Comparison of ENCODE assay signal across 9 mouse cellular contexts in genomic region chr2:148029751-148030612, GRCm38 (mm10). TPM values are rescaled to one million over a fixed set of nuclear protein-coding genes. Genes with fewer than 3 reads are reported as not detected.
DNase-seq lines count a peak whose midpoint lies in the region; ATAC-seq and TF ChIP-seq lines count a peak whose summit lies in the region.
"Had no signal": no experiment of that assay in that cellular context is flagged by ENCODE, and none has a peak within 500 bp of the region (broad histone marks: within the 10 kb centered on the region; RNA-seq: fewer than 3 reads in every experiment).

No protein-coding gene starts in this region.

- H3K9me3 ChIP-seq in hindbrain, embryonic 10.5 days, result no peaks in the 10 kb centered on the region
- H3K9me3 ChIP-seq in hindbrain, postnatal 0 days (ENCODE audit: low read length), result no peaks in the 10 kb centered on the region
- H3K9me3 ChIP-seq in forebrain, embryonic 13.5 days (replicated peaks), result no peaks in the 10 kb centered on the region; the same call in 1 of the 2 replicates
- no peaks in the 10 kb centered on the region for H3K9me3 ChIP-seq in limb, embryonic 11.5 days (ENCODE audit: control insufficient read depth, low read length)
- H3K9me3 ChIP-seq in midbrain, embryonic 14.5 days (ENCODE audit: control insufficient read depth, low read length), result no peaks in the 10 kb centered on the region

- no peaks in the 10 kb centered on the region for H3K36me3 ChIP-seq in hindbrain, embryonic 10.5 days
- H3K36me3 ChIP-seq in hindbrain, postnatal 0 days (ENCODE audit: insufficient read depth, low read length), result no peaks in the 10 kb centered on the region
- H3K36me3 ChIP-seq in forebrain, embryonic 13.5 days (ENCODE audit: poor library complexity, severe bottlenecking), result no peaks in the 10 kb centered on the region
- no peaks in the 10 kb centered on the region for H3K36me3 ChIP-seq in limb, embryonic 11.5 days (ENCODE audit: control insufficient read depth, insufficient read depth, low read length)
- H3K36me3 ChIP-seq in midbrain, embryonic 14.5 days (ENCODE audit: control insufficient read depth, insufficient read depth, low read length), result no peaks in the 10 kb centered on the region

- H3K9ac ChIP-seq in hindbrain, postnatal 0 days (replicated peaks; ENCODE audit: low read length), result no peak overlapping the region
- no peak overlapping the region for H3K9ac ChIP-seq in forebrain, embryonic 13.5 days
- H3K9ac ChIP-seq in limb, embryonic 11.5 days (ENCODE audit: low read length), result no peak overlapping the region
- no peak overlapping the region; the same call in 1 of the 2 replicates for H3K9ac ChIP-seq in midbrain, embryonic 14.5 days (replicated peaks; ENCODE audit: low read length)

- peaks cover 99% of the 10 kb centered on the region for H3K27me3 ChIP-seq in hindbrain, embryonic 10.5 days (ENCODE audit: insufficient read depth, poor library complexity, severe bottlenecking)
- H3K27me3 ChIP-seq in hindbrain, postnatal 0 days (ENCODE audit: insufficient read depth, low read length), result peaks cover 90% of the 10 kb centered on the region
- H3K27me3 ChIP-seq in forebrain, embryonic 13.5 days, result peaks cover 95% of the 10 kb centered on the region
- peaks cover 71% of the 10 kb centered on the region for H3K27me3 ChIP-seq in limb, embryonic 11.5 days (ENCODE audit: control insufficient read depth, insufficient read depth, low read length)
- H3K27me3 ChIP-seq in midbrain, embryonic 14.5 days (ENCODE audit: control insufficient read depth, insufficient read depth, low read length), result peaks cover 94% of the 10 kb centered on the region

- peak overlapping the region; percentile 4; the same call in 1 of the 2 replicates for H3K4me3 ChIP-seq in hindbrain, embryonic 10.5 days
- no peak overlapping the region for H3K4me3 ChIP-seq in hindbrain, postnatal 0 days (ENCODE audit: low read length)
- no peak overlapping the region for H3K4me3 ChIP-seq in forebrain, embryonic 13.5 days
- no peak overlapping the region for H3K4me3 ChIP-seq in limb, embryonic 11.5 days (ENCODE audit: low read depth, low read length)
- no peak overlapping the region for H3K4me3 ChIP-seq in midbrain, embryonic 14.5 days (replicated peaks; ENCODE audit: low read depth, low read length)

- no peak for TF ChIP-seq CTCF in hindbrain, postnatal 0 days (IDR thresholded peaks at IDR 0.05; ENCODE audit: low read depth)

- no peak for ATAC-seq in hindbrain, postnatal 0 days
- peak; percentile 57; the same call in 1 of the 2 replicates for ATAC-seq in forebrain, embryonic 13.5 days
- peak; percentile 62; the same call in 1 of the 2 replicates for ATAC-seq in limb, embryonic 11.5 days (ENCODE audit: insufficient number of reproducible peaks, low FRiP score, low TSS enrichment, low read depth)
- 0 out of 2 replicates have a peak, but pooled peaks have one; percentile 37 for ATAC-seq in midbrain, embryonic 14.5 days (ENCODE audit: low FRiP score, low TSS enrichment)
- ATAC-seq in megakaryocyte-erythroid progenitor cell, adult 5-6 weeks (replicated peaks; ENCODE audit: low FRiP score, low TSS enrichment, poor library complexity, severe bottlenecking), result no peak

- H3K4me1 ChIP-seq in hindbrain, embryonic 10.5 days (replicated peaks), result peaks cover 13% of the 10 kb centered on the region; the same call in 1 of the 2 replicates
- H3K4me1 ChIP-seq in hindbrain, postnatal 0 days (ENCODE audit: insufficient read depth, low read length), result no peaks in the 10 kb centered on the region
- H3K4me1 ChIP-seq in forebrain, embryonic 13.5 days, result no peaks in the 10 kb centered on the region
- H3K4me1 ChIP-seq in limb, embryonic 11.5 days (ENCODE audit: control insufficient read depth, insufficient read depth, low read length), result no peaks in the 10 kb centered on the region
- H3K4me1 ChIP-seq in midbrain, embryonic 14.5 days (ENCODE audit: control insufficient read depth, insufficient read depth, low read length), result no peaks in the 10 kb centered on the region

- no peak overlapping the region for H3K4me2 ChIP-seq in hindbrain, postnatal 0 days (ENCODE audit: low read depth, low read length)
- H3K4me2 ChIP-seq in forebrain, embryonic 13.5 days, result no peak overlapping the region
- H3K4me2 ChIP-seq in limb, embryonic 11.5 days (ENCODE audit: low read depth, severe bottlenecking), result no peak overlapping the region
- H3K4me2 ChIP-seq in midbrain, embryonic 14.5 days (ENCODE audit: low read length), result peak overlapping the region; percentile 27

- 2% methylated on average over 21 of the region's 21 CpGs for WGBS in hindbrain, embryonic 10.5 days
- WGBS in hindbrain, postnatal 0 days, result 2% methylated on average over 21 of the region's 21 CpGs
- WGBS in forebrain, embryonic 13.5 days, result 2% methylated on average over 21 of the region's 21 CpGs
- 1% methylated on average over 21 of the region's 21 CpGs for WGBS in limb, embryonic 11.5 days
- 2% methylated on average over 21 of the region's 21 CpGs for WGBS in midbrain, embryonic 14.5 days

- DNase-seq in hindbrain, embryonic 10.5 days (ENCODE audit: low spot score), result peak; percentile 51
- no peak for DNase-seq in hindbrain, postnatal 0 days (ENCODE audit: low spot score)
- no peak for DNase-seq in limb, embryonic 11.5 days (ENCODE audit: low spot score)
- peak; percentile 26 for DNase-seq in midbrain, embryonic 14.5 days
- no peak for DNase-seq in gastrocnemius, postnatal 10 days
- no peak for DNase-seq in layer of hippocampus, postnatal 36 days
- DNase-seq: layer of hippocampus, adult 9-11 months had no signal

- no peak overlapping the region for H3K27ac ChIP-seq in hindbrain, embryonic 10.5 days
- no peak overlapping the region for H3K27ac ChIP-seq in hindbrain, postnatal 0 days
- H3K27ac ChIP-seq in forebrain, embryonic 13.5 days, result no peak overlapping the region
- no peak overlapping the region for H3K27ac ChIP-seq in limb, embryonic 11.5 days (replicated peaks; ENCODE audit: low read depth, low read length)
- H3K27ac ChIP-seq in midbrain, embryonic 14.5 days (replicated peaks; ENCODE audit: low read depth, low read length), result peak overlapping the region; percentile 66

RNA-seq across cellular contexts. Expression of gene Foxa2, which starts 16.8 kb away (rescaled TPM):
- 6.1 and 6.4 TPM in 2 replicates for polyA plus RNA-seq in hindbrain, embryonic 10.5 days (2016; fragmentation: Nextera tagmentation; extraction: Ambion mirVana)
- 5.4 and 7.5 TPM in 2 replicates for total RNA-seq in hindbrain, postnatal 0 days (2014; rRNA removed)
- polyA plus RNA-seq in hindbrain, postnatal 0 days (2015; fragmentation: Nextera tagmentation; extraction: Ambion mirVana), result 0.38 and 0.58 TPM in 2 replicates
- 0.13 and 0.19 TPM in 2 replicates for polyA plus RNA-seq in forebrain, embryonic 13.5 days (2015; fragmentation: Nextera tagmentation; extraction: Ambion mirVana)
- polyA plus RNA-seq in limb, embryonic 11.5 days (2014; fragmentation: Nextera tagmentation; extraction: Ambion mirVana), result 0.09 TPM in 1 of 2 replicates, not detected in the other
- 5.1 and 8.1 TPM in 2 replicates for polyA plus RNA-seq in midbrain, embryonic 14.5 days (2014; fragmentation: Nextera tagmentation; extraction: Ambion mirVana)
- total RNA-seq in megakaryocyte-erythroid progenitor cell, adult 5-6 weeks (2014; fragmentation: Nextera tagmentation), result not detected in 2 replicates
- total RNA-seq in megakaryocyte-erythroid progenitor cell, adult 5-6 weeks (2017), result not detected in 2 replicates
- total RNA-seq in gastrocnemius, postnatal 10 days (2021), result not detected
- not detected for total RNA-seq in layer of hippocampus, postnatal 36 days (2021)

Comparison
In these comparisons a context has a peak if more than half of its experiments do, and no peak if none do; other contexts are left out.
1. DNase-seq: peak in hindbrain, embryonic 10.5 days (single experiment) and midbrain, embryonic 14.5 days (single experiment); none in hindbrain, postnatal 0 days (single experiment), limb, embryonic 11.5 days (single experiment), gastrocnemius, postnatal 10 days (single experiment) and layer of hippocampus, postnatal 36 days (0 of 2).
2. ATAC-seq: peak in forebrain, embryonic 13.5 days (single experiment), limb, embryonic 11.5 days (single experiment) and midbrain, embryonic 14.5 days (single experiment); none in hindbrain, postnatal 0 days (single experiment) and megakaryocyte-erythroid progenitor cell, adult 5-6 weeks (single experiment).